Mouse (Mus musculus) liver, embryonic 14.5 days (tissue): Measurements from ENCODE around the gene Map1lc3b. TPM values are rescaled to one million over a fixed set of nuclear protein-coding genes. Genes with fewer than 3 reads are reported as not detected.
A peak's percentile ranks its signal among the peaks of the same experiment; 100 is the strongest.

Experiments
- ATAC-seq: fragments of 200-750 bp; cut with Nextera tagmentation; 2 replicates; pipeline ENCODE4 v1.8.0; 2017; ENCODE audit warnings: moderate number of reproducible peaks, mild to moderate bottlenecking, moderate library complexity; ENCODE audit not compliant: insufficient read depth
- DNase-seq, 3 experiments: peaks; one replicate each; pipeline ENCODE4 v3.0.0-alpha.2; 2012 to 2013; ENCODE audit warnings: low read depth in 3 of 3, low spot score in 3 of 3
- H3K27ac ChIP-seq: fragments of 300-500 bp; sonication (generic); 2 replicates; pipeline ENCODE4 v1.5.1; 2014; ENCODE audit warnings: moderate library complexity, mild to moderate bottlenecking, control low read depth, inconsistent platforms
- H3K27me3 ChIP-seq: fragments of 300-500 bp; sonication (generic); 2 replicates; pipeline ENCODE4 v1.6.1; 2014; ENCODE audit warnings: mild to moderate bottlenecking, low read length, moderate library complexity; ENCODE audit not compliant: control insufficient read depth, insufficient read depth
- H3K36me3 ChIP-seq: fragments of 300-500 bp; sonication (generic); replicated peaks from 2 replicates; pipeline ENCODE4 v1.6.1; 2014; ENCODE audit warnings: low read depth; ENCODE audit not compliant: control insufficient read depth, insufficient read depth
- H3K4me1 ChIP-seq, 2 experiments: fragments of 200-500 bp in 1 of 2; fragments of 300-500 bp in 1 of 2; sonication (generic) in 1 of 2; replicated peaks; 2 replicates each; pipeline ENCODE4 v1.6.1; 2012 to 2014; ENCODE audit warnings: antibody characterized with exemption in 1 of 2, inconsistent platforms in 1 of 2, low read length in 1 of 2; ENCODE audit not compliant: control insufficient read depth in 2 of 2, insufficient read depth in 2 of 2
- H3K4me2 ChIP-seq: fragments of 300-500 bp; sonication (generic); 2 replicates; pipeline ENCODE4 v1.6.1; 2014; ENCODE audit warnings: low read depth, mild to moderate bottlenecking, control low read depth, moderate library complexity
- H3K4me3 ChIP-seq, 2 experiments: fragments of 200-500 bp in 1 of 2; fragments of 300-500 bp in 1 of 2; sonication (generic) in 1 of 2; 2 replicates each; pipeline ENCODE4 v1.5.1; 2012 to 2014; ENCODE audit warnings: low read depth in 2 of 2, low read length in 2 of 2, mild to moderate bottlenecking in 2 of 2, control low read depth in 1 of 2, inconsistent platforms in 1 of 2, moderate library complexity in 1 of 2; ENCODE audit not compliant: insufficient read depth in 1 of 2
- H3K9ac ChIP-seq: fragments of 300-500 bp; sonication (generic); replicated peaks from 2 replicates; pipeline ENCODE4 v1.6.1; 2014; ENCODE audit warnings: mild to moderate bottlenecking, control low read depth, moderate library complexity
- H3K9me3 ChIP-seq: fragments of 300-500 bp; sonication (generic); 2 replicates; pipeline ENCODE4 v1.6.1; 2016; ENCODE audit warnings: low read length, mixed read lengths; ENCODE audit not compliant: control insufficient read depth
- CTCF ChIP-seq: IDR thresholded peaks from 2 replicates; pipeline ENCODE4 v1.5.1; 2016; ENCODE audit warnings: antibody characterized with exemption, low read depth, control low read depth
- EP300 ChIP-seq: IDR thresholded peaks from 2 replicates; pipeline ENCODE4 v1.6.1; 2016; ENCODE audit warnings: antibody characterized with exemption, low read depth
- WGBS: fragments of 180-500 bp; shearing (Covaris S2); extraction: QIAGEN DNeasy Blood & Tissue Kit; methylation state at CpG from one replicate; pipeline ENCODE4 v1.1.7; 2014; ENCODE audit not compliant: insufficient replicate concordance; 5-methylcytosine and 5-hydroxymethylcytosine counted together
- polyA plus RNA-seq, 2 experiments: library from polyadenylated mRNA; depleted of rRNA in 1 of 2; stranded (reverse) in 1 of 2; unstranded in 1 of 2; fragments of >200 nt; fragmentation: Nextera tagmentation in 1 of 2; extraction: Ambion mirVana in 1 of 2; gene quantifications; 2 replicates each; pipeline versions ENCODE4 v1.2.1 to v1.2.3; 2012 to 2014

Map1lc3b gene
- polyA plus RNA-seq, 2 experiments, result 20.9 to 147 TPM

GRCm38 (mm10) chr8:121572121-121572520 is 18.0 kb upstream of the Map1lc3b start:
- H3K4me1 ChIP-seq, result peaks cover 0 to 10% of the 10 kb centered on the region in 2 experiments
- no peak overlapping the region for H3K9ac ChIP-seq
- DNase-seq (no peak), ATAC-seq (no peak)
- WGBS, result 64% methylated on average over 7 of the region's 7 CpGs
- H3K9me3 ChIP-seq, result no peaks in the 10 kb centered on the region
- no peak overlapping the region for H3K27ac ChIP-seq
- H3K27me3 ChIP-seq, result no peaks in the 10 kb centered on the region
- H3K4me3 ChIP-seq, result no peak overlapping the region
- TF ChIP-seq EP300 (no peak), CTCF (no peak)
- H3K36me3 ChIP-seq, result no peaks in the 10 kb centered on the region
- no peak overlapping the region for H3K4me2 ChIP-seq

- Histone ChIP-seq H3K9me3 (no peaks in the 10 kb centered on the region), H3K27me3 (no peaks in the 10 kb centered on the region), H3K4me2 (no peak overlapping the region), H3K9ac (no peak overlapping the region), H3K36me3 (no peaks in the 10 kb centered on the region), H3K27ac (no peak overlapping the region), H3K4me3 (no peak overlapping the region), H3K4me1 (peaks cover 0 to 13% of the 10 kb centered on the region in 2 experiments)
- TF ChIP-seq CTCF (no peak), EP300 (no peak)
- peak; percentile 58 for ATAC-seq
- no peak for DNase-seq
- WGBS, result 48% methylated on average over 3 of the region's 3 CpGs
Measured at GRCm38 (mm10) chr8:121573275-121573674, 16.9 kb upstream of the Map1lc3b start.

GRCm38 (mm10) chr8:121575661-121576060 is 14.5 kb upstream of the Map1lc3b start:
- DNase-seq, result no peak
- ATAC-seq, result no peak
- TF ChIP-seq CTCF, result no peak
- TF ChIP-seq EP300, result no peak
- WGBS, result 70% methylated on average over 3 of the region's 3 CpGs
- H3K4me3 ChIP-seq, result no peak overlapping the region
- no peak overlapping the region for H3K4me2 ChIP-seq
- H3K9ac ChIP-seq, result no peak overlapping the region
- H3K4me1 ChIP-seq, result peaks cover 0 to 16% of the 10 kb centered on the region in 2 experiments
- no peaks in the 10 kb centered on the region for H3K9me3 ChIP-seq
- H3K36me3 ChIP-seq, result no peaks in the 10 kb centered on the region
- H3K27me3 ChIP-seq, result no peaks in the 10 kb centered on the region
- H3K27ac ChIP-seq, result no peak overlapping the region

- Histone ChIP-seq H3K4me3 (peak overlapping the region; percentile 70 to 85), H3K36me3 (no peaks in the 10 kb centered on the region), H3K9me3 (no peaks in the 10 kb centered on the region), H3K4me2 (peak overlapping the region; percentile 86), H3K27me3 (no peaks in the 10 kb centered on the region), H3K4me1 (peaks cover 0 to 13% of the 10 kb centered on the region in 2 experiments), H3K27ac (peak overlapping the region; percentile 46), H3K9ac (peak overlapping the region; percentile 74)
- no peak for TF ChIP-seq CTCF
- no peak for TF ChIP-seq EP300
- ATAC-seq (peak; percentile 44), DNase-seq (no peak)
- 3% methylated on average over 44 of the region's 44 CpGs for WGBS
Measured at GRCm38 (mm10) chr8:121577751-121578675, 12.1 kb upstream of the Map1lc3b start.

GRCm38 (mm10) chr8:121578676-121579451 is 11.3 kb upstream of the Map1lc3b start, which contains the start of gene Fbxo31:
Gene Fbxo31, minus strand, starts transcription at chr8:121578806.
- Histone ChIP-seq H3K9ac (peak within 1 kb of the TSS; percentile 74), H3K4me2 (peak within 1 kb of the TSS; percentile 86), H3K36me3 (no peaks in the 10 kb centered on the region), H3K27ac (peak within 1 kb of the TSS; percentile 46), H3K9me3 (no peaks in the 10 kb centered on the region), H3K4me1 (peaks cover 0 to 10% of the 10 kb centered on the region in 2 experiments), H3K27me3 (no peaks in the 10 kb centered on the region), H3K4me3 (peak within 1 kb of the TSS; percentile 70 to 85)
- peak; percentile 87 for ATAC-seq
- TF ChIP-seq EP300, result no peak
- TF ChIP-seq CTCF, result no peak
- WGBS, result 2% methylated on average over 60 of the region's 63 CpGs
- peak; percentile 83 to 92 (median 83) for DNase-seq
